Mouse (Mus musculus): ENCODE data around the gene Poc1b. TPM values are rescaled to one million over a fixed set of nuclear protein-coding genes. Genes with fewer than 3 reads are reported as not detected.
A peak's percentile ranks its signal among the peaks of the same experiment; 100 is the strongest.

Poc1b gene
- polyA plus RNA-seq, 1 experiment, result 26.7 TPM

GRCm38 (mm10) chr10:99179122-99179521 is 72.3 kb downstream of the Poc1b start:
- TF ChIP-seq POLR2A (IDR thresholded peaks at IDR 0.05; ENCODE audit: borderline replicate concordance, extremely low read depth, insufficient read depth, insufficient read length, poor library complexity, severe bottlenecking) (no peak), CTCF (IDR thresholded peaks at IDR 0.05; ENCODE audit: borderline replicate concordance, extremely low read depth, insufficient read depth, insufficient read length) (no peak)
- no peak for DNase-seq (ENCODE audit: low read depth)

GRCm38 (mm10) chr10:99179566-99179965 is 72.7 kb downstream of the Poc1b start:
- TF ChIP-seq CTCF (IDR thresholded peaks at IDR 0.05; ENCODE audit: borderline replicate concordance, extremely low read depth, insufficient read depth, insufficient read length) (no peak), POLR2A (IDR thresholded peaks at IDR 0.05; ENCODE audit: borderline replicate concordance, extremely low read depth, insufficient read depth, insufficient read length, poor library complexity, severe bottlenecking) (no peak)
- no peak for DNase-seq (ENCODE audit: low read depth)

- DNase-seq (ENCODE audit: low read depth), result no peak
- TF ChIP-seq POLR2A (IDR thresholded peaks at IDR 0.05; ENCODE audit: borderline replicate concordance, extremely low read depth, insufficient read depth, insufficient read length, poor library complexity, severe bottlenecking) (no peak), CTCF (IDR thresholded peaks at IDR 0.05; ENCODE audit: borderline replicate concordance, extremely low read depth, insufficient read depth, insufficient read length) (no peak)
Observed at GRCm38 (mm10) chr10:99181497-99181896, 74.7 kb downstream of the Poc1b start.

GRCm38 (mm10) chr10:99182107-99182506 is 75.3 kb downstream of the Poc1b start:
- no peak for DNase-seq (ENCODE audit: low read depth)
- TF ChIP-seq POLR2A (IDR thresholded peaks at IDR 0.05; ENCODE audit: borderline replicate concordance, extremely low read depth, insufficient read depth, insufficient read length, poor library complexity, severe bottlenecking) (no peak), CTCF (IDR thresholded peaks at IDR 0.05; ENCODE audit: borderline replicate concordance, extremely low read depth, insufficient read depth, insufficient read length) (no peak)

- TF ChIP-seq POLR2A (IDR thresholded peaks at IDR 0.05; ENCODE audit: borderline replicate concordance, extremely low read depth, insufficient read depth, insufficient read length, poor library complexity, severe bottlenecking) (no peak), CTCF (IDR thresholded peaks at IDR 0.05; ENCODE audit: borderline replicate concordance, extremely low read depth, insufficient read depth, insufficient read length) (no peak)
- DNase-seq (ENCODE audit: low read depth), result no peak
Observed at GRCm38 (mm10) chr10:99188175-99188574, 81.3 kb downstream of the Poc1b start.

- DNase-seq (ENCODE audit: low read depth), result no peak
- TF ChIP-seq CTCF (IDR thresholded peaks at IDR 0.05; ENCODE audit: borderline replicate concordance, extremely low read depth, insufficient read depth, insufficient read length) (no peak), POLR2A (IDR thresholded peaks at IDR 0.05; ENCODE audit: borderline replicate concordance, extremely low read depth, insufficient read depth, insufficient read length, poor library complexity, severe bottlenecking) (no peak)
Observed at GRCm38 (mm10) chr10:99188656-99189603, 82.1 kb downstream of the Poc1b start.

GRCm38 (mm10) chr10:99190798-99191197 is 84.0 kb downstream of the Poc1b start:
- peak; percentile 32 for DNase-seq (ENCODE audit: low read depth)
- TF ChIP-seq CTCF (IDR thresholded peaks at IDR 0.05; ENCODE audit: borderline replicate concordance, extremely low read depth, insufficient read depth, insufficient read length) (peak; percentile 31; the same call in 1 of the 2 replicates), POLR2A (IDR thresholded peaks at IDR 0.05; ENCODE audit: borderline replicate concordance, extremely low read depth, insufficient read depth, insufficient read length, poor library complexity, severe bottlenecking) (no peak)

- TF ChIP-seq CTCF (IDR thresholded peaks at IDR 0.05; ENCODE audit: borderline replicate concordance, extremely low read depth, insufficient read depth, insufficient read length), result no peak
- DNase-seq (ENCODE audit: low read depth), result no peak
Observed at GRCm38 (mm10) chr10:99194451-99195055, 87.7 kb downstream of the Poc1b start.

GRCm38 (mm10) chr10:99196556-99196955 is 89.7 kb downstream of the Poc1b start:
- TF ChIP-seq CTCF (IDR thresholded peaks at IDR 0.05; ENCODE audit: borderline replicate concordance, extremely low read depth, insufficient read depth, insufficient read length), result no peak
- TF ChIP-seq POLR2A (IDR thresholded peaks at IDR 0.05; ENCODE audit: borderline replicate concordance, extremely low read depth, insufficient read depth, insufficient read length, poor library complexity, severe bottlenecking), result no peak
- no peak for DNase-seq (ENCODE audit: low read depth)

GRCm38 (mm10) chr10:99197125-99197524 is 90.3 kb downstream of the Poc1b start:
- TF ChIP-seq CTCF (IDR thresholded peaks at IDR 0.05; ENCODE audit: borderline replicate concordance, extremely low read depth, insufficient read depth, insufficient read length), result no peak
- no peak for TF ChIP-seq POLR2A (IDR thresholded peaks at IDR 0.05; ENCODE audit: borderline replicate concordance, extremely low read depth, insufficient read depth, insufficient read length, poor library complexity, severe bottlenecking)
- DNase-seq (ENCODE audit: low read depth), result peak; percentile 67

GRCm38 (mm10) chr10:99197607-99198305 is 90.9 kb downstream of the Poc1b start:
- DNase-seq (ENCODE audit: low read depth), result peak; percentile 74

More at GRCm38 (mm10) chr10:99197607-99198305, 90.9 kb downstream of the Poc1b start:
- TF ChIP-seq POLR2A (IDR thresholded peaks at IDR 0.05; ENCODE audit: borderline replicate concordance, extremely low read depth, insufficient read depth, insufficient read length, poor library complexity, severe bottlenecking) (no peak), CTCF (IDR thresholded peaks at IDR 0.05; ENCODE audit: borderline replicate concordance, extremely low read depth, insufficient read depth, insufficient read length) (no peak)

Measured in brain, embryonic 14.5 days (tissue).